ENCODE assay signal across 7 mouse cellular contexts in the genomic region with DNA sequence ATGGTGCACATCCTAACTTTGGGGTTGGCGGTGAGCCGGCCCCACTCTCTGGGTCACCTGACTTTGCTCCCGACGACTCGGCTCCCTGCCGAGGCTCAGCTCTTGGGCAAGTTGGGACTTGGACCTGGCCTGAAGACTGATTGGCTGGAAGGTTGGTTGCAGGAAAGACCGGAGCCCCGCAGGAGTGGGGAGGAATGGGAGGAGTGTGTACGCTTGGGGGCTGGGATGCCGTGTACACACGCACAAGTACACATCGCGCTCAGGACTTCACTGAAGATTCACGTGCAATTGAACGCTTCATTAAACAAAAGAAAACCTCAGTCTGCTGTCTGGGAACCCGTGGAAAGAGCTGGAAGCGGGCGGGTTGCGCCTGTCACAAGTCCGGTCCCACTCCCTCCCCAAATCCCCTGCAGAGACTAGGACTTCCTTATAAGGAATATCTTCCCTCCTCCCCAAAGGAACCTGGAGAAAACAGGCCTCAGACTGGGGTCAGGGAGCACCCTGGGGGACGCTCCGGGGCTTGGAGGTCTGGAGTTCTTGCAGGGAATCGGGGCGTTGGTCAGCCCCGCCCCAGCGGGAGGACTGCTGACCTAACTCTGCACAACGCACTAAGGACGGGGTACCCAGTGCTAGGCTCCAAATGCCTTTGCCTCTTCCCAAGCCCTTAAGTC. TPM values are rescaled to one million over a fixed set of nuclear protein-coding genes. Genes with fewer than 3 reads are reported as not detected.
DNase-seq lines count a peak whose midpoint lies in the region; ATAC-seq and TF ChIP-seq lines count a peak whose summit lies in the region.

No protein-coding gene starts in this region.

- peaks cover 5% of the 10 kb centered on the region for H3K4me1 ChIP-seq in hindbrain, postnatal 0 days (ENCODE audit: insufficient read depth, low read length)
- peaks cover 52% of the 10 kb centered on the region for H3K4me1 ChIP-seq in liver, embryonic 13.5 days (replicated peaks)
- H3K4me1 ChIP-seq in olfactory bulb, adult 2 months (ENCODE audit: control insufficient read depth, insufficient read depth, low read length): peaks cover 23% of the 10 kb centered on the region

- intact Hi-C loops in gastrocnemius, postnatal 14 days (cut with DNase I; ENCODE audit: low total_unique reads): no loop called here

- H3K36me3 ChIP-seq in hindbrain, postnatal 0 days (ENCODE audit: insufficient read depth, low read length): no peaks in the 10 kb centered on the region
- peaks cover 28% of the 10 kb centered on the region for H3K36me3 ChIP-seq in liver, embryonic 13.5 days

- 0 out of 2 replicates have a peak, but pooled peaks cover 8% of the 10 kb centered on the region for H3K27me3 ChIP-seq in hindbrain, postnatal 0 days (ENCODE audit: insufficient read depth, low read length)
- peaks cover 21% of the 10 kb centered on the region for H3K27me3 ChIP-seq in liver, embryonic 13.5 days

- no peaks in the 10 kb centered on the region for H3K9me3 ChIP-seq in hindbrain, postnatal 0 days (ENCODE audit: low read length)
- H3K9me3 ChIP-seq in liver, embryonic 13.5 days (replicated peaks): no peaks in the 10 kb centered on the region

- peak; percentile 91 for DNase-seq in adrenal gland, adult 2 months
- DNase-seq in cerebellum, postnatal 25 days: peak; percentile 51 to 68
- DNase-seq in gastrocnemius, postnatal 14 days: peak; percentile 83
- no peak for DNase-seq in hindbrain, postnatal 0 days (ENCODE audit: low spot score)
- no peak for DNase-seq in liver, embryonic 13.5 days
- no peak for DNase-seq in right cerebral cortex, postnatal 4 days

- H3K4me3 ChIP-seq in hindbrain, postnatal 0 days (ENCODE audit: low read length): peak overlapping the region; percentile 28
- peak overlapping the region; percentile 46 for H3K4me3 ChIP-seq in liver, embryonic 13.5 days (replicated peaks)
- peak overlapping the region; percentile 19 for H3K4me3 ChIP-seq in olfactory bulb, adult 2 months (ENCODE audit: insufficient read depth, low read depth, low read length)

- no peak for TF ChIP-seq CTCF in hindbrain, postnatal 0 days (IDR thresholded peaks at IDR 0.05; ENCODE audit: low read depth)
- TF ChIP-seq CTCF in olfactory bulb, adult 2 months (IDR thresholded peaks at IDR 0.05; ENCODE audit: insufficient read depth, low read depth, low read length): no peak

- WGBS in hindbrain, postnatal 0 days: 2% methylated on average over 28 of the region's 28 CpGs
- WGBS in liver, embryonic 13.5 days (ENCODE audit: insufficient replicate concordance): 11% methylated on average over 28 of the region's 28 CpGs
- 7% methylated on average over 28 of the region's 28 CpGs for WGBS in olfactory bulb, adult 2 months

- no peak overlapping the region; the same call in 1 of the 2 replicates for H3K9ac ChIP-seq in hindbrain, postnatal 0 days (replicated peaks; ENCODE audit: low read length)
- peak overlapping the region; percentile 59 for H3K9ac ChIP-seq in liver, embryonic 13.5 days

- no peak for ATAC-seq in hindbrain, postnatal 0 days
- no peak for ATAC-seq in liver, embryonic 13.5 days (ENCODE audit: low read depth)

- peak overlapping the region; percentile 52 for H3K4me2 ChIP-seq in hindbrain, postnatal 0 days (ENCODE audit: low read depth, low read length)
- H3K4me2 ChIP-seq in liver, embryonic 13.5 days: peak overlapping the region; percentile 65

- no peak for TF ChIP-seq POLR2A in olfactory bulb, adult 2 months (IDR thresholded peaks at IDR 0.05; ENCODE audit: insufficient read depth, low read depth, low read length)

- H3K27ac ChIP-seq in hindbrain, postnatal 0 days: no peak overlapping the region; the same call in 1 of the 2 replicates
- H3K27ac ChIP-seq in liver, embryonic 13.5 days: peak overlapping the region; percentile 41
- no peak overlapping the region for H3K27ac ChIP-seq in olfactory bulb, adult 2 months (ENCODE audit: insufficient read depth, low read depth, low read length)

RNA-seq across cellular contexts. Expression of a gene that starts 4.0 kb away (rescaled TPM):
- 10 to 100 TPM; 70.9 to 83.7 TPM for total RNA-seq in adrenal gland, adult 2 months (2021)
- polyA plus RNA-seq in adrenal gland, adult 2 months (2012; rRNA removed): 15.7 and 16.5 TPM in 2 replicates
- 10 to 100 TPM; 20.7 to 21.5 TPM for total RNA-seq in gastrocnemius, postnatal 14 days (2021)
- total RNA-seq in hindbrain, postnatal 0 days (2014; rRNA removed): 15.1 and 15.8 TPM in 2 replicates
- polyA plus RNA-seq in hindbrain, postnatal 0 days (2015; fragmentation: Nextera tagmentation; extraction: Ambion mirVana): 4.4 and 5.1 TPM in 2 replicates
- 2.6 and 3.0 TPM in 2 replicates for polyA plus RNA-seq in liver, embryonic 13.5 days (2015; fragmentation: Nextera tagmentation; extraction: Ambion mirVana)
- not detected in 2 replicates for polyA plus RNA-seq in olfactory bulb, adult 2 months (2012; ENCODE audit: insufficient read depth, insufficient read length, low replicate concordance, missing spikeins)

RNA-seq across cellular contexts. Expression of a gene that starts 10.5 kb away (rescaled TPM):
- 100 to 1,000 TPM in 1 of 2 experiments, 10 to 100 TPM in 1; 88.4 to 175 TPM for total RNA-seq in adrenal gland, adult 2 months (2021)
- 70.3 and 91.9 TPM in 2 replicates for polyA plus RNA-seq in adrenal gland, adult 2 months (2012; rRNA removed)
- total RNA-seq in gastrocnemius, postnatal 14 days (2021): 10 to 100 TPM; 30.0 to 35.7 TPM
- total RNA-seq in hindbrain, postnatal 0 days (2014; rRNA removed): 13.2 and 19.0 TPM in 2 replicates
- polyA plus RNA-seq in hindbrain, postnatal 0 days (2015; fragmentation: Nextera tagmentation; extraction: Ambion mirVana): 18.5 and 20.8 TPM in 2 replicates
- polyA plus RNA-seq in liver, embryonic 13.5 days (2015; fragmentation: Nextera tagmentation; extraction: Ambion mirVana): 60.4 and 62.2 TPM in 2 replicates
- polyA plus RNA-seq in olfactory bulb, adult 2 months (2012; ENCODE audit: insufficient read depth, insufficient read length, low replicate concordance, missing spikeins): not detected in 2 replicates

RNA-seq across cellular contexts. Expression of a gene that starts 10.6 kb away (rescaled TPM):
- 10 to 100 TPM in 1 of 2 experiments, 1 to 10 TPM in 1; 6.3 to 14.3 TPM for total RNA-seq in adrenal gland, adult 2 months (2021)
- polyA plus RNA-seq in adrenal gland, adult 2 months (2012; rRNA removed): 21.4 and 24.7 TPM in 2 replicates
- total RNA-seq in gastrocnemius, postnatal 14 days (2021): 1 to 10 TPM; 4.5 TPM
- total RNA-seq in hindbrain, postnatal 0 days (2014; rRNA removed): 9.4 and 13.8 TPM in 2 replicates
- polyA plus RNA-seq in hindbrain, postnatal 0 days (2015; fragmentation: Nextera tagmentation; extraction: Ambion mirVana): 3.9 and 4.8 TPM in 2 replicates
- 0.28 and 0.50 TPM in 2 replicates for polyA plus RNA-seq in liver, embryonic 13.5 days (2015; fragmentation: Nextera tagmentation; extraction: Ambion mirVana)
- polyA plus RNA-seq in olfactory bulb, adult 2 months (2012; ENCODE audit: insufficient read depth, insufficient read length, low replicate concordance, missing spikeins): not detected in 2 replicates

RNA-seq across cellular contexts. Expression of a gene that starts 20.2 kb away (rescaled TPM):
- total RNA-seq in adrenal gland, adult 2 months (2021): 1 to 10 TPM; 2.8 to 7.0 TPM
- 3.3 and 4.5 TPM in 2 replicates for polyA plus RNA-seq in adrenal gland, adult 2 months (2012; rRNA removed)
- total RNA-seq in gastrocnemius, postnatal 14 days (2021): 1 to 10 TPM; 2.7 to 3.8 TPM
- 28.9 and 40.4 TPM in 2 replicates for total RNA-seq in hindbrain, postnatal 0 days (2014; rRNA removed)
- 30.2 and 30.7 TPM in 2 replicates for polyA plus RNA-seq in hindbrain, postnatal 0 days (2015; fragmentation: Nextera tagmentation; extraction: Ambion mirVana)
- 6.3 and 7.7 TPM in 2 replicates for polyA plus RNA-seq in liver, embryonic 13.5 days (2015; fragmentation: Nextera tagmentation; extraction: Ambion mirVana)
- polyA plus RNA-seq in olfactory bulb, adult 2 months (2012; ENCODE audit: insufficient read depth, insufficient read length, low replicate concordance, missing spikeins): not detected in 2 replicates

RNA-seq across cellular contexts. Expression of a gene that starts 58.9 kb away (rescaled TPM):
- 10 to 100 TPM; 18.9 to 24.2 TPM for total RNA-seq in adrenal gland, adult 2 months (2021)
- 16.3 and 19.2 TPM in 2 replicates for polyA plus RNA-seq in adrenal gland, adult 2 months (2012; rRNA removed)
- total RNA-seq in gastrocnemius, postnatal 14 days (2021): 1 to 10 TPM; 6.7 to 7.3 TPM
- 12.8 and 15.5 TPM in 2 replicates for total RNA-seq in hindbrain, postnatal 0 days (2014; rRNA removed)
- 6.4 and 6.9 TPM in 2 replicates for polyA plus RNA-seq in hindbrain, postnatal 0 days (2015; fragmentation: Nextera tagmentation; extraction: Ambion mirVana)
- 3.0 TPM in 2 replicates for polyA plus RNA-seq in liver, embryonic 13.5 days (2015; fragmentation: Nextera tagmentation; extraction: Ambion mirVana)
- polyA plus RNA-seq in olfactory bulb, adult 2 months (2012; ENCODE audit: insufficient read depth, insufficient read length, low replicate concordance, missing spikeins): 142 TPM in 1 of 2 replicates, not detected in the other

Comparison
In these comparisons a context has a peak if more than half of its experiments do, and no peak if none do; other contexts are left out.
1. DNase-seq: peak in adrenal gland, adult 2 months (single experiment), cerebellum, postnatal 25 days (2 of 2) and gastrocnemius, postnatal 14 days (single experiment); none in hindbrain, postnatal 0 days (single experiment), liver, embryonic 13.5 days (single experiment) and right cerebral cortex, postnatal 4 days (single experiment).
2. Peak in every context shown above with its lines, with median percentiles within 50 percentile points of each other: H3K4me3 ChIP-seq.